Mouse (Mus musculus) forebrain, embryonic 11.5 days (tissue): ENCODE measurements around the gene Dhh. TPM values are rescaled to one million over a fixed set of nuclear protein-coding genes. Genes with fewer than 3 reads are reported as not detected.
A peak's percentile ranks its signal among the peaks of the same experiment; 100 is the strongest.

Experiments
- ATAC-seq: fragments of 200-750 bp; cut with Nextera tagmentation; replicated peaks from 2 replicates; pipeline ENCODE4 v1.8.0; 2017; ENCODE audit warnings: moderate TSS enrichment; ENCODE audit not compliant: low FRiP score
- DNase-seq: peaks from one replicate; pipeline ENCODE4 v3.0.0-alpha.2; 2017; ENCODE audit warnings: low spot score
- H3K27ac ChIP-seq: fragments of 300-500 bp; sonication (generic); 2 replicates; pipeline ENCODE4 v1.5.1; 2014; ENCODE audit warnings: low read depth, low read length
- H3K27me3 ChIP-seq: fragments of 300-500 bp; sonication (generic); 2 replicates; pipeline ENCODE4 v1.6.1; 2014; ENCODE audit warnings: mild to moderate bottlenecking, low read length, mixed read lengths; ENCODE audit not compliant: control insufficient read depth, insufficient read depth
- H3K36me3 ChIP-seq: fragments of 300-500 bp; sonication (generic); 2 replicates; pipeline ENCODE4 v1.6.1; 2014; ENCODE audit warnings: mild to moderate bottlenecking, low read length, moderate library complexity, mixed read lengths; ENCODE audit not compliant: control insufficient read depth, insufficient read depth
- H3K4me1 ChIP-seq: fragments of 300-500 bp; sonication (generic); replicated peaks from 2 replicates; pipeline ENCODE4 v1.6.1; 2014; ENCODE audit warnings: low read length, mixed read lengths; ENCODE audit not compliant: control insufficient read depth, insufficient read depth
- H3K4me2 ChIP-seq: fragments of 300-500 bp; sonication (generic); 2 replicates; pipeline ENCODE4 v1.6.1; 2014; ENCODE audit warnings: low read depth, mild to moderate bottlenecking, low read length, moderate library complexity, mixed read lengths; ENCODE audit not compliant: severe bottlenecking
- H3K4me3 ChIP-seq: fragments of 300-500 bp; sonication (generic); 2 replicates; pipeline ENCODE4 v1.5.1; 2014; ENCODE audit warnings: low read depth, low read length
- H3K9ac ChIP-seq: fragments of 300-500 bp; sonication (generic); 2 replicates; pipeline ENCODE4 v1.6.1; 2014; ENCODE audit warnings: low read length
- H3K9me3 ChIP-seq: fragments of 300-500 bp; sonication (generic); 2 replicates; pipeline ENCODE4 v1.6.1; 2016; ENCODE audit warnings: low read length, mixed read lengths; ENCODE audit not compliant: control insufficient read depth
- WGBS: fragments of 180-500 bp; shearing (Covaris S2); extraction: QIAGEN DNeasy Blood & Tissue Kit; methylation state at CpG from one replicate; pipeline ENCODE4 v1.1.7; 2014; 5-methylcytosine and 5-hydroxymethylcytosine counted together
- polyA plus RNA-seq: library from polyadenylated mRNA; unstranded; fragments of >200 nt; fragmentation: Nextera tagmentation; extraction: Ambion mirVana; gene quantifications from 2 replicates; pipeline ENCODE4 v1.2.1, GENCODE M21; 2014

Gene Dhh
- polyA plus RNA-seq, 1 experiment from 2014 or later: 0.28 TPM

DNA sequence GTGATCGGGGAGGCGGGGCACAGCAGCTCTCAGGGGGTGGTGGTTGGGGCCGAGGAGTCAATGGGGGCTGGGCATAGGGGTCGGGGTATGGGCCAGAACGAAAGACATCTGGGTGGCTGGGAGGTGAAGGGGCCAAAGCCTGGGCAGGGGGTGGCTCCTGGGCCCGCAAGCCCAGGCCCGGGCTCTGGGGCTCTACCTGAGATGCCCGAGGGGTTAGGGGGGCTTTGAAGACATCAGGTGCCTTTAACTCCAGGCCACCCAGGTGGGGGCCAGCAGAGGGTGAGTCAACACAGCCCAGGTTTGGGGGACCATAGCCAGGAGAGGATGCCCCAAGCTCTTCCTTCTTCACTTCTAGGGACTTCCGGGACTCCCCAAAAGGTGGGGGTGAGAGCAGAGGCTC is 45.6 kb downstream of the Dhh start:
- Histone ChIP-seq H3K9me3 (no peaks in the 10 kb centered on the region), H3K4me2 (no peak overlapping the region), H3K27ac (no peak overlapping the region), H3K4me3 (no peak overlapping the region), H3K9ac (no peak overlapping the region), H3K36me3 (peaks cover 41% of the 10 kb centered on the region), H3K4me1 (no peaks in the 10 kb centered on the region), H3K27me3 (no peaks in the 10 kb centered on the region)
- ATAC-seq (no peak), DNase-seq (no peak)
- WGBS: 90% methylated on average over 9 of the region's 9 CpGs

DNA sequence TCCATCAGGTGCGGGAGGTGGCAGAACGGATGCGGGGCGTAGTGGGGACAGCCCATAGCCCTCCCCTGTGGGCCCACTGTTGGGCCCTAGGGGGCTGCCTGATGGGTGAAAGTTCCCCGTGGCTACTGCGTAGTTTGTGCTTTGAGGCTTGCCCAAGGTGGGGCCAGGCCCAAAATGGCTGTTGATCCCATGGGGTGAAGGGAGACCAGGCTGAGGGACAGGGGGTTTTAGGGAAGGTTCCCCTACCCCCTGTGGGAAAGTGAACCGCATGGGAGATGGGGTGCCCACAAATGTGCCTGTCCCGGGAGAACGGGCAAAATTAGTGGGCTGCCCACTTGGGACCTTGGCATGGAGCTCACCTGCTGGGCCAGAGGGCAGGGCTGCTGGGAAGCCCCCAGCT is 46.3 kb downstream of the Dhh start:
- Histone ChIP-seq H3K4me3 (no peak overlapping the region), H3K27ac (no peak overlapping the region), H3K9ac (no peak overlapping the region), H3K36me3 (peaks cover 41% of the 10 kb centered on the region), H3K4me2 (no peak overlapping the region), H3K9me3 (no peaks in the 10 kb centered on the region), H3K4me1 (no peaks in the 10 kb centered on the region), H3K27me3 (no peaks in the 10 kb centered on the region)
- DNase-seq (peak; percentile 44), ATAC-seq (no peak)
- WGBS: 96% methylated on average over 9 of the region's 9 CpGs

DNA sequence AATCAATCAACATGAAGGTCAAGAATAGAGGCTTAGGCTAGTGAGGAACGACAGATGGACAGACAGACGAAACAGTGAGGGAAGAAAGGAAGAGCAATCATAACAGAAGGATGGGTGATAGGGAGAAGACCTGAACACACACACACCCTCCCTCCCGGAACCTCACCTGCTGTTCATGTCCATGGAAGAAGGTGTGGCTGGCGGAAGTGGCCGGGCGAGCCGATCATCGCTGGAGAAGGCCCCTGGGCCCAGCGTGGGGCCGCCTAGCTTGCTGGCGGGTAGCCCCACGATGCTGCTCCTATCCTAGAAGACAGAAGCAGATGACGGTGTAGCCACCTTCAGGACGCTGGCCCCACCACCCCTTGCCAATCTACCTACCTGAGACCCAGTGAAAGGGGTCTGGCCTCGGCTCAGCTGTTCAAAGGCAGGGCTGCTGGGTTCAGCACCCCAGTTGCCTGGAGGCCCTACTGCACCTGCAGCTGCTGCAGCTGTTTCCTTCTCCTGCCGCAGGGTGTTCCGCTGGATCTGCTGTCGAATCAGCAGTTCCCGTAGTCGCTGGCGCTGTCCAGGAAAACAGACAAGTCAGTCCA is 47.0 kb downstream of the Dhh start:
- WGBS: 93% methylated on average over 21 of the region's 21 CpGs

DNA sequence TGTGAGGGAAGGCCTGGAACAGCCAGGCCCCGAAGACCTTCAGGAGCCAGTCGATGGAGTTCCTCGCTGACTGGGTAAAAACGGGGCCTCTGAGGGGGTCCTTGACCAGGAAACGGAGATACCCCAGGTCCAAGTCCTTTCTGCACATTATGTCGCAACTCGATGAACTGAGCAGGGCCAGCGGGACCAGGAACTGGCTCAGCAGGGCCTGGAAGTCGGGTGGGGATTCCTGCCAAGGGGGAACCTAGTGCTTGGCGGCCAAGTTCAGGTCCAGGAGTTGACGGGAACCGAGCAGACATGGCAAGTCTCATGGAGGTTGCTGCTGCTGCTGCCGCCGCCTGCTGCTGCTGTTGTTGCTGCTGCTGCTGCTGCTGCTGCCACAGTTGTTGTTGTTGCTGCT is 47.7 kb downstream of the Dhh start:
- DNase-seq (peak; percentile 47), ATAC-seq (no peak)
- H3K27ac ChIP-seq: no peak overlapping the region
- no peaks in the 10 kb centered on the region for H3K27me3 ChIP-seq
- no peak overlapping the region for H3K4me3 ChIP-seq
- no peaks in the 10 kb centered on the region for H3K4me1 ChIP-seq
- H3K9ac ChIP-seq: no peak overlapping the region
- H3K36me3 ChIP-seq: peaks cover 48% of the 10 kb centered on the region
- H3K4me2 ChIP-seq: no peak overlapping the region
- WGBS: 95% methylated on average over 14 of the region's 14 CpGs
- no peaks in the 10 kb centered on the region for H3K9me3 ChIP-seq

More for the DNA sequence above, 47.0 kb downstream of the Dhh start:
- Histone ChIP-seq H3K9me3 (no peaks in the 10 kb centered on the region), H3K4me2 (no peak overlapping the region), H3K27ac (no peak overlapping the region), H3K9ac (no peak overlapping the region), H3K4me3 (no peak overlapping the region), H3K36me3 (peaks cover 44% of the 10 kb centered on the region), H3K4me1 (no peaks in the 10 kb centered on the region), H3K27me3 (no peaks in the 10 kb centered on the region)
- DNase-seq (no peak), ATAC-seq (no peak)

DNA sequence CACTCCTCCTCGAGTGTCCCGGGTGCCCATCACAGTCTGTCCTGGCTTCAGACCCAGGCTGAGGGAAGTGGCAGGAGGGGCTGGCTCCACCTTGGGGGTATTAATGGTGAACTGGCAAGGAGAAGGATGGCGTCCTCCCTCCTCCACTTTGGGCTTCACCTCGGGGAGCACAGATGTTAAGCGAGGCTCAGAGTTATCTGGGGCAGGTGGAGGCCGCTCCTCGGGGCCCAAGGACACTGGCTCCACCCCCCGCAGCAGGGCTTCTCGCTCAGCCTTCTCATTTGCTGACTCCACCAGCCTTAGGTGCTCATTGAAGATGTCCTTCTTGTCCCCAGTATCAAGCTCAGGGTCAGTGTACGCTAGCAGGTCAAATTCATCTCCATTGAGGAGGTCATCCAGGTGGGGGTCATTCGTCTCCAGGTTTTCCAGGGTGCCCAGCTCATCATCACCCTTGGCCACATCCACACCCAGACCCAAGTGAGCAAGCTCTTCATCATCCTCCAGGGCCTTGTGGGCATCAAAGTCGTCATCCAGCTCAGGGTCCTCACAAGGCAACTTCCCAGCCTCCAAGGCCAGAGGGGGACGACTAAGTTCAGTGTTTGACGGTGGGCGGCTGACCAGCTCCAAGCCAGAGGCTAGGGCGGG is 48.3 kb downstream of the Dhh start:
- DNase-seq (peak; percentile 45), ATAC-seq (no peak)
- 92% methylated on average over 16 of the region's 16 CpGs for WGBS
- no peaks in the 10 kb centered on the region for H3K27me3 ChIP-seq
- no peak overlapping the region for H3K27ac ChIP-seq
- H3K4me2 ChIP-seq: no peak overlapping the region
- H3K9me3 ChIP-seq: no peaks in the 10 kb centered on the region
- no peak overlapping the region for H3K4me3 ChIP-seq
- H3K36me3 ChIP-seq: peaks cover 51% of the 10 kb centered on the region
- H3K9ac ChIP-seq: no peak overlapping the region
- H3K4me1 ChIP-seq: no peaks in the 10 kb centered on the region

DNA sequence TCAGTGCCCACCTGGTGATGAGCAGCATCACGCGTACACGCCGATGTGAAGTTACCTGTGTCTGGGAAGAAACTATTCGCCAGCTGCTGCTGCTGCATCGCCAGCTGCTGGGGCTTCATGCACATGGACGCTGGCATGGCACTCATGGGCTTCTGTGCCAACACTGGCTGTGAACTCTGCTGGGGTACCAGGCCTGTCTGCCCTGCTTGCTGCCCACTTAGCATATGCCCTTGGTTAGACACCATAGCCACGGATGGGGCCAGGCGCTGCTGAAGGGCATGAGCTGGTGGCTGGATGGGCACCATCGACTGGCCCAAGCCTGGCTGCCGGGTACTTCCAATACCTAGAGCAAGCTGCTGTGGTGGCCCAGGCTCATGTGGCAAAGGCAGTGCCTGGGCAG is 49.2 kb downstream of the Dhh start:
- 96% methylated on average over 11 of the region's 11 CpGs for WGBS
- H3K9ac ChIP-seq: no peak overlapping the region

DNA sequence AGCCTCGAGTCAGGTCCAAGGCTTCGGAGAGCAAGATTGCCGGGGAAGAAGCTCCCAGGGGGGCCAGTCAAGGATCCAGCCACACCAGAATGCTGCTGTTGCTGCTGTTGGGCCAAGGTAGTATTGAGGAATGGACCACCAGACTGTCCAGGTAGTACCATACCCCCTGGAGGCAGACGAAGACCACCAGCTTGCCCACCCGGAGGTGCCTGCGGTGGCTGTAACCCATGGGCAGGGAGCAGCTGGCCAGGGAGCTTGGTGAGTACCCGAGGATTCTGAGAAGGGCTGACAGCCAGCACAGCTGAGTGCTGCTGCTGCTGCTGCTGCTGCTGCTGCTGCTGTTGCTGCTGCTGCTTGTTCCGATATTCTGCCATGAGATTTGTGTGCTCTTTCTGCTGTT is 52.2 kb downstream of the Dhh start:
- WGBS: 93% methylated on average over 8 of the region's 8 CpGs
- no peaks in the 10 kb centered on the region for H3K9me3 ChIP-seq
- DNase-seq: peak; percentile 49
- no peak for ATAC-seq
- no peak overlapping the region for H3K9ac ChIP-seq
- H3K4me1 ChIP-seq: no peaks in the 10 kb centered on the region
- H3K36me3 ChIP-seq: peaks cover 64% of the 10 kb centered on the region
- H3K4me3 ChIP-seq: no peak overlapping the region
- H3K27ac ChIP-seq: no peak overlapping the region
- no peak overlapping the region for H3K4me2 ChIP-seq
- no peaks in the 10 kb centered on the region for H3K27me3 ChIP-seq

More for the DNA sequence above, 49.2 kb downstream of the Dhh start:
- Histone ChIP-seq H3K4me3 (no peak overlapping the region), H3K36me3 (peaks cover 55% of the 10 kb centered on the region), H3K9me3 (no peaks in the 10 kb centered on the region), H3K4me2 (no peak overlapping the region), H3K27ac (no peak overlapping the region), H3K4me1 (no peaks in the 10 kb centered on the region), H3K27me3 (no peaks in the 10 kb centered on the region)
- no peak for ATAC-seq
- DNase-seq: no peak

DNA sequence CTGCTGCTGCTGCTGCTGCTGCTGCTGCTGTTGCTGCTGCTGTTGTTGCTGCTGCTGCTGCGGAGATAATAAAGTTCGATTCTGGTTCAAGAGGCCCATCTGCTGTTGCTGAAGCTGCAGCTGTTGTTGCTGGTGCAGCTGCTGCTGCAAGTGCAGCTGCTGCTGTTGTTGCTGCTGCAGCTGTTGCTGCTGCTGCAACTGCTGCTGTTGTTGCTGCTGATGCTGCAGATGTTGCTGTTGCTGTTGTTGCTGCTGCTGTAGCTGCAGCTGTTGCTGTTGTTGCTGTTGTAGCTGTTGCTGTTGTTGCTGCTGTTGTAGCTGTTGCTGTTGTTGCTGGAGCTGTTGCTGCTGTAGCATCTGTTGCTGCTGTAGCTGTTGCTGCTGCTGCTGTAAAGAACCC is 53.2 kb downstream of the Dhh start:
- Histone ChIP-seq H3K9me3 (no peaks in the 10 kb centered on the region), H3K27ac (no peak overlapping the region), H3K4me3 (no peak overlapping the region), H3K4me1 (no peaks in the 10 kb centered on the region), H3K9ac (no peak overlapping the region), H3K27me3 (no peaks in the 10 kb centered on the region), H3K36me3 (peaks cover 64% of the 10 kb centered on the region), H3K4me2 (no peak overlapping the region)
- 97% methylated on average over 2 of the region's 2 CpGs for WGBS
- DNase-seq: no peak
- ATAC-seq: no peak

DNA sequence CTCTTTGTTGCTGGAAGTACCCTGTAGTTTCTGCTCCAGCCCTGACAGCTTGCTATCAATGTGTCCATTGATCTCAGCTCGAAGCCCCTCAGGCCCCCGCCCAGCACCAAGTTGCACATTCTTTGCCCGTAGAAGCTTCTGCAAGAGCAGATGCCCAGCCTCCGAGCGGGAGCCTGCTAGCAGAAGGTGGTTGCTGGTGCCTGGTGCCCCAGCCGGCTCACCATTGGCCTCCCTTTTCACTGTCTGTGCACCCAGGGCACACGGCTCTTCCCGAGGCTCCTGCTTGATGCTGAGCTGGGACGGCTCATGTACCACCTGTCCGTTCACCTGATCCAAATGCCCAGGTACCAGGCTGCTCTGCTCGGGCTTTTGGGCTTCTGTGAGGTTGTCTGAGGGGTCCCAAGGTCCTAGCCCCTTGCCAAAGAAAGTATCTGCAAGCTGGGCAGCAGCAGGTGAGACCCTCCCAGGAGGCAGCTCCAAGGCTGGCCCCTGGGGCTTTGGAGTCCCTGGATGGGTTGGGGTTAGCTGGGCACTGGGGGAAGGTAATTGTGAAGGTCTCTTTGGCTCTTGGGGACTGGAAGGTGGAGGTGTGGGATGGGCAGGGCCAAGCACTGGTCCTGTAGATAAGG is 54.6 kb downstream of the Dhh start:
- Histone ChIP-seq H3K9ac (no peak overlapping the region), H3K27ac (no peak overlapping the region), H3K9me3 (no peaks in the 10 kb centered on the region), H3K4me1 (no peaks in the 10 kb centered on the region), H3K4me2 (no peak overlapping the region), H3K36me3 (peaks cover 61% of the 10 kb centered on the region), H3K27me3 (no peaks in the 10 kb centered on the region), H3K4me3 (no peak overlapping the region)
- no peak for ATAC-seq
- WGBS: 91% methylated on average over 11 of the region's 11 CpGs
- DNase-seq: no peak
